Mouse (Mus musculus): ENCODE data around the gene Olfr1246. TPM values are rescaled to one million over a fixed set of nuclear protein-coding genes. Genes with fewer than 3 reads are reported as not detected.

The Olfr1246 gene
- not detected in 2 replicates for polyA plus RNA-seq (2021; fragmentation: Nextera tagmentation)
- long read RNA-seq, experiment 1 = 0 reads
- long read RNA-seq, experiment 2 = 0 reads

GRCm38 (mm10) chr2:89593057-89593456 lies at the start of gene Olfr1246:
Gene Olfr1246 (minus strand): TSS chr2:89593157.

GRCm38 (mm10) chr2:89634883-89635282 lies 41.9 kb upstream of the Olfr1246 start, which contains the start of gene Olfr1249:
Gene Olfr1249 (minus strand): TSS chr2:89634983.

GRCm38 (mm10) chr2:89618145-89618544 lies 25.2 kb upstream of the Olfr1246 start, which contains the start of gene Olfr1248:
Gene Olfr1248 (minus strand): TSS chr2:89618245.

GRCm38 (mm10) chr2:89614030-89614429 lies 21.1 kb upstream of the Olfr1246 start, which contains the start of gene Olfr1247:
Gene Olfr1247 (minus strand): TSS chr2:89614130.

GRCm38 (mm10) chr2:89578347-89578746 lies 14.6 kb downstream of the Olfr1246 start, which contains the start of gene Olfr1245:
Gene Olfr1245 (minus strand): TSS chr2:89578447.

Other genes with a start within 250 kb of the Olfr1246 start
- not detected in 2 replicates for gene Olfr1234, start 228.3 kb downstream of the Olfr1246 start, polyA plus RNA-seq (2021; fragmentation: Nextera tagmentation)
- not detected in 2 replicates for gene Olfr1238, start 183.5 kb downstream of the Olfr1246 start, polyA plus RNA-seq (2021; fragmentation: Nextera tagmentation)
- not detected in 2 replicates for gene Olfr1239, start 172.8 kb downstream of the Olfr1246 start, polyA plus RNA-seq (2021; fragmentation: Nextera tagmentation)
- not detected in 2 replicates for gene Olfr1240, start 150.2 kb downstream of the Olfr1246 start, polyA plus RNA-seq (2021; fragmentation: Nextera tagmentation)
- gene Olfr1241, start 106.0 kb downstream of the Olfr1246 start, polyA plus RNA-seq (2021; fragmentation: Nextera tagmentation) = not detected in 2 replicates
- not detected in 2 replicates for gene Olfr1242, start 94.8 kb downstream of the Olfr1246 start, polyA plus RNA-seq (2021; fragmentation: Nextera tagmentation)
- gene Olfr1243, start 61.7 kb downstream of the Olfr1246 start, polyA plus RNA-seq (2021; fragmentation: Nextera tagmentation) = not detected in 2 replicates
- not detected in 2 replicates for gene Olfr1245, start 14.7 kb downstream of the Olfr1246 start, polyA plus RNA-seq (2021; fragmentation: Nextera tagmentation)
- gene Olfr1247, start 21.0 kb upstream of the Olfr1246 start, polyA plus RNA-seq (2021; fragmentation: Nextera tagmentation) = not detected in 2 replicates
- gene Olfr1248, start 25.1 kb upstream of the Olfr1246 start, polyA plus RNA-seq (2021; fragmentation: Nextera tagmentation) = not detected in 2 replicates
- gene Olfr1249, start 41.8 kb upstream of the Olfr1246 start, polyA plus RNA-seq (2021; fragmentation: Nextera tagmentation) = not detected in 2 replicates
- gene Olfr1250, start 68.3 kb upstream of the Olfr1246 start, polyA plus RNA-seq (2021; fragmentation: Nextera tagmentation) = not detected in 2 replicates
- gene Olfr1251, start 78.8 kb upstream of the Olfr1246 start, polyA plus RNA-seq (2021; fragmentation: Nextera tagmentation) = not detected in 2 replicates
- gene Olfr1252, start 131.9 kb upstream of the Olfr1246 start, polyA plus RNA-seq (2021; fragmentation: Nextera tagmentation) = not detected in 2 replicates
- not detected in 2 replicates for gene Olfr1253, start 163.9 kb upstream of the Olfr1246 start, polyA plus RNA-seq (2021; fragmentation: Nextera tagmentation)
- not detected in 2 replicates for gene Olfr1254, start 200.5 kb upstream of the Olfr1246 start, polyA plus RNA-seq (2021; fragmentation: Nextera tagmentation)
- not detected in 2 replicates for gene Olfr1255, start 218.9 kb upstream of the Olfr1246 start, polyA plus RNA-seq (2021; fragmentation: Nextera tagmentation)
- gene Olfr1256, start 248.4 kb upstream of the Olfr1246 start, polyA plus RNA-seq (2021; fragmentation: Nextera tagmentation) = not detected in 2 replicates

All from layer of hippocampus, adult 6 months (tissue).